Comparison of ENCODE assay signal across 17 mouse cellular contexts in the genomic region with DNA sequence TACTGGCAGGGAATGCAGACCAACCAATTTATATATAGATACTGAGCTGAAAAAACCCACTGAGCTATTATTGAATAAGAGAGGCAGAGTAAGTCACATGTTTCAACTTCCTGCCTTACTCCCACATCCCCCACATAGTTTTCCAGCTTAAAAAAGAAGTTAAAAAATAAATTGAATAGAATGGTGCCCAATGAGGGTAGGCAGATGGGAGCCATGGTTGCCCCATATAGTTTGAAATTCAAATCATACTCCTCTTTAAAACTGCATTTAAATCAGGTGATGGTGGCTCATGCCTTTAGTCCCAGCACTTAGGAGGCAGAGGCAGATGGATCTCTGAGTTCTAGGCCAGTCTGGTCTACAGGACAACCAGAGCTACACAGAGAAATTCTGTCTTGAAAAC. TPM values are rescaled to one million over a fixed set of nuclear protein-coding genes. Genes with fewer than 3 reads are reported as not detected.
"Had no signal": no experiment of that assay in that cellular context is flagged by ENCODE, and none has a peak within 500 bp of the region (broad histone marks: within the 10 kb centered on the region; RNA-seq: fewer than 3 reads in every experiment).

No protein-coding gene starts in this region.

- DNase-seq: kidney, adult 18-20 months; kidney, adult 9 months; kidney, postnatal 14 days; kidney, postnatal 4 days; layer of hippocampus, postnatal 36 days; liver, embryonic 13.5 days; lung, adult 2 months; lung, postnatal 14 days; lung, postnatal 4 days; midbrain, embryonic 14.5 days; right cerebral cortex, postnatal 14 days; spleen, adult 18-20 months; thymus, adult 2 months; thymus, postnatal 14 days; thymus, postnatal 4 days had no signal

- H3K9ac ChIP-seq: liver, embryonic 13.5 days had no signal

- H3K4me1 ChIP-seq: liver, embryonic 13.5 days had no signal

- H3K9me3 ChIP-seq: liver, embryonic 13.5 days had no signal

- H3K27ac ChIP-seq: liver, embryonic 13.5 days had no signal

- H3K4me2 ChIP-seq: liver, embryonic 13.5 days; midbrain, embryonic 11.5 days had no signal

- H3K4me3 ChIP-seq: liver, embryonic 13.5 days had no signal

- H3K27me3 ChIP-seq: liver, embryonic 13.5 days had no signal

RNA-seq across cellular contexts. Expression of a gene that starts 30.8 kb away (rescaled TPM):
- total RNA-seq: megakaryocyte-erythroid progenitor cell, adult 5-6 weeks had no signal
